Mouse (Mus musculus) forebrain, embryonic 11.5 days (tissue): ENCODE data around the gene Slc35g3. TPM values are rescaled to one million over a fixed set of nuclear protein-coding genes. Genes with fewer than 3 reads are reported as not detected.

Experiments
- ATAC-seq: fragments of 200-750 bp; cut with Nextera tagmentation; replicated peaks from 2 replicates; pipeline ENCODE4 v1.8.0; 2017; ENCODE audit warnings: moderate TSS enrichment; ENCODE audit not compliant: low FRiP score
- DNase-seq: peaks from one replicate; pipeline ENCODE4 v3.0.0-alpha.2; 2017; ENCODE audit warnings: low spot score
- H3K27ac ChIP-seq: fragments of 300-500 bp; sonication (generic); 2 replicates; pipeline ENCODE4 v1.5.1; 2014; ENCODE audit warnings: low read depth, low read length
- H3K27me3 ChIP-seq: fragments of 300-500 bp; sonication (generic); 2 replicates; pipeline ENCODE4 v1.6.1; 2014; ENCODE audit warnings: mild to moderate bottlenecking, low read length, mixed read lengths; ENCODE audit not compliant: control insufficient read depth, insufficient read depth
- H3K36me3 ChIP-seq: fragments of 300-500 bp; sonication (generic); 2 replicates; pipeline ENCODE4 v1.6.1; 2014; ENCODE audit warnings: mild to moderate bottlenecking, low read length, moderate library complexity, mixed read lengths; ENCODE audit not compliant: control insufficient read depth, insufficient read depth
- H3K4me1 ChIP-seq: fragments of 300-500 bp; sonication (generic); replicated peaks from 2 replicates; pipeline ENCODE4 v1.6.1; 2014; ENCODE audit warnings: low read length, mixed read lengths; ENCODE audit not compliant: control insufficient read depth, insufficient read depth
- H3K4me2 ChIP-seq: fragments of 300-500 bp; sonication (generic); 2 replicates; pipeline ENCODE4 v1.6.1; 2014; ENCODE audit warnings: low read depth, mild to moderate bottlenecking, low read length, moderate library complexity, mixed read lengths; ENCODE audit not compliant: severe bottlenecking
- H3K4me3 ChIP-seq: fragments of 300-500 bp; sonication (generic); 2 replicates; pipeline ENCODE4 v1.5.1; 2014; ENCODE audit warnings: low read depth, low read length
- H3K9ac ChIP-seq: fragments of 300-500 bp; sonication (generic); 2 replicates; pipeline ENCODE4 v1.6.1; 2014; ENCODE audit warnings: low read length
- H3K9me3 ChIP-seq: fragments of 300-500 bp; sonication (generic); 2 replicates; pipeline ENCODE4 v1.6.1; 2016; ENCODE audit warnings: low read length, mixed read lengths; ENCODE audit not compliant: control insufficient read depth
- WGBS: fragments of 180-500 bp; shearing (Covaris S2); extraction: QIAGEN DNeasy Blood & Tissue Kit; methylation state at CpG from one replicate; pipeline ENCODE4 v1.1.7; 2014; 5-methylcytosine and 5-hydroxymethylcytosine counted together
- polyA plus RNA-seq: library from polyadenylated mRNA; unstranded; fragments of >200 nt; fragmentation: Nextera tagmentation; extraction: Ambion mirVana; gene quantifications from 2 replicates; pipeline ENCODE4 v1.2.1, GENCODE M21; 2014

Gene Slc35g3
- polyA plus RNA-seq, 1 experiment from 2014 or later: not detected

- WGBS: 0% methylated on average over 33 of the region's 33 CpGs
- ATAC-seq (no peak), DNase-seq (peak; percentile 90)
- H3K27me3 ChIP-seq: peaks cover 44% of the 10 kb centered on the region
- H3K4me2 ChIP-seq: peak overlapping the region; percentile 94
- H3K9ac ChIP-seq: peak overlapping the region; percentile 68
- peak overlapping the region; percentile 49 for H3K4me3 ChIP-seq
- no peaks in the 10 kb centered on the region; the same call in 1 of the 2 replicates for H3K9me3 ChIP-seq
- H3K36me3 ChIP-seq: no peaks in the 10 kb centered on the region
- H3K27ac ChIP-seq: no peak overlapping the region
- H3K4me1 ChIP-seq: peaks cover 43% of the 10 kb centered on the region
Observed at GRCm38 (mm10) chr11:69802648-69803105, 40.9 kb upstream of the Slc35g3 start.

GRCm38 (mm10) chr11:69801379-69801977 lies 39.7 kb upstream of the Slc35g3 start, which contains the start of gene Fgf11:
Gene Fgf11 (minus strand): TSS chr11:69801857.
- 1% methylated on average over 31 of the region's 33 CpGs for WGBS
- peak within 1 kb of the TSS; percentile 67 for H3K27ac ChIP-seq
- DNase-seq: no peak
- H3K27me3 ChIP-seq: peaks cover 47% of the 10 kb centered on the region
- peaks cover 43% of the 10 kb centered on the region for H3K4me1 ChIP-seq
- peak within 1 kb of the TSS; percentile 49 for H3K4me3 ChIP-seq
- no peaks in the 10 kb centered on the region; the same call in 1 of the 2 replicates for H3K9me3 ChIP-seq
- ATAC-seq: 0 out of 2 replicates have a peak, but pooled peaks have one; percentile 6
- no peaks in the 10 kb centered on the region for H3K36me3 ChIP-seq
- peak within 1 kb of the TSS; percentile 94 for H3K4me2 ChIP-seq
- H3K9ac ChIP-seq: peak within 1 kb of the TSS; percentile 73

GRCm38 (mm10) chr11:69800392-69801197 lies 38.8 kb upstream of the Slc35g3 start:
- peak overlapping the region; percentile 73 for H3K9ac ChIP-seq
- peak; percentile 87 for DNase-seq
- peaks cover 48% of the 10 kb centered on the region for H3K4me1 ChIP-seq
- H3K4me3 ChIP-seq: peak overlapping the region; percentile 49
- H3K9me3 ChIP-seq: no peaks in the 10 kb centered on the region
- no peaks in the 10 kb centered on the region for H3K36me3 ChIP-seq
- H3K27ac ChIP-seq: peak overlapping the region; percentile 67
- peak; percentile 73 for ATAC-seq
- under 1% methylated on average over 35 of the region's 36 CpGs for WGBS
- peak overlapping the region; percentile 87 for H3K4me2 ChIP-seq
- H3K27me3 ChIP-seq: peaks cover 46% of the 10 kb centered on the region

GRCm38 (mm10) chr11:69800138-69800391 lies 38.3 kb upstream of the Slc35g3 start:
- peak; percentile 13; the same call in 1 of the 2 replicates for ATAC-seq
- Histone ChIP-seq H3K36me3 (no peaks in the 10 kb centered on the region), H3K27ac (peak overlapping the region; percentile 67; the same call in 1 of the 2 replicates), H3K4me1 (peaks cover 47% of the 10 kb centered on the region), H3K9me3 (no peaks in the 10 kb centered on the region), H3K4me3 (peak overlapping the region; percentile 49), H3K9ac (peak overlapping the region; percentile 73), H3K27me3 (peaks cover 40% of the 10 kb centered on the region), H3K4me2 (peak overlapping the region; percentile 87)
- under 1% methylated on average over 11 of the region's 11 CpGs for WGBS
- no peak for DNase-seq

GRCm38 (mm10) chr11:69799394-69800137 lies 37.8 kb upstream of the Slc35g3 start:
- peak overlapping the region; percentile 87 for H3K4me2 ChIP-seq
- peaks cover 42% of the 10 kb centered on the region for H3K4me1 ChIP-seq
- H3K27ac ChIP-seq: peak overlapping the region; percentile 67; the same call in 1 of the 2 replicates
- H3K27me3 ChIP-seq: peaks cover 35% of the 10 kb centered on the region
- H3K9me3 ChIP-seq: no peaks in the 10 kb centered on the region
- H3K4me3 ChIP-seq: peak overlapping the region; percentile 49
- no peaks in the 10 kb centered on the region for H3K36me3 ChIP-seq
- DNase-seq (no peak), ATAC-seq (no peak)
- 29% methylated on average over 12 of the region's 12 CpGs for WGBS
- peak overlapping the region; percentile 73 for H3K9ac ChIP-seq

GRCm38 (mm10) chr11:69797924-69798323 lies 36.2 kb upstream of the Slc35g3 start:
- Histone ChIP-seq H3K9ac (no peak overlapping the region), H3K27me3 (peaks cover 20% of the 10 kb centered on the region), H3K9me3 (no peaks in the 10 kb centered on the region), H3K4me3 (no peak overlapping the region), H3K4me1 (peaks cover 29% of the 10 kb centered on the region), H3K36me3 (no peaks in the 10 kb centered on the region), H3K4me2 (no peak overlapping the region), H3K27ac (no peak overlapping the region)
- 79% methylated on average over 7 of the region's 7 CpGs for WGBS
- ATAC-seq: no peak
- DNase-seq: no peak

GRCm38 (mm10) chr11:69795983-69796435 lies 34.2 kb upstream of the Slc35g3 start:
- Histone ChIP-seq H3K4me2 (peak overlapping the region; percentile 92), H3K4me1 (peaks cover 16% of the 10 kb centered on the region; the same call in 1 of the 2 replicates), H3K4me3 (peak overlapping the region; percentile 42), H3K9ac (no peak overlapping the region; the same call in 1 of the 2 replicates), H3K36me3 (no peaks in the 10 kb centered on the region), H3K27ac (no peak overlapping the region), H3K9me3 (no peaks in the 10 kb centered on the region), H3K27me3 (peaks cover 6% of the 10 kb centered on the region)
- DNase-seq (no peak), ATAC-seq (no peak)
- WGBS: 2% methylated on average over 13 of the region's 13 CpGs
